Mouse (Mus musculus): ENCODE measurements around the gene Lins1.

GRCm38 (mm10) chr7:66729232-66729631, 39.5 kb downstream of the Lins1 start:
- no peak for TF ChIP-seq POLR2A (IDR thresholded peaks at IDR 0.05; ENCODE audit: borderline replicate concordance, low read depth, low read length)
- TF ChIP-seq CTCF (IDR thresholded peaks at IDR 0.05; ENCODE audit: low read depth, low read length), result no peak
